Mouse (Mus musculus) hematopoietic stem cell, adult 5-6 weeks (primary cell): ENCODE results near the gene Lrrc29. TPM values are rescaled to one million over a fixed set of nuclear protein-coding genes. Genes with fewer than 3 reads are reported as not detected.

Experiments used
- ATAC-seq, 2 experiments: fragments of 125-278 bp in 1 of 2; replicated peaks in 1 of 2; 2 replicates each; pipeline ENCODE4 v1.8.0; 2016 to 2017; ENCODE audit warnings: inconsistent platforms in 2 of 2, mild to moderate bottlenecking in 2 of 2, moderate number of reproducible peaks in 2 of 2, low read depth in 1 of 2, moderate TSS enrichment in 1 of 2; ENCODE audit not compliant: low FRiP score in 2 of 2, poor library complexity in 2 of 2, severe bottlenecking in 2 of 2, insufficient read depth in 1 of 2, low TSS enrichment in 1 of 2
- total RNA-seq: library from RNA; stranded (forward); fragments of 172-1452, 232-1000 nt; gene quantifications from 2 replicates; pipeline ENCODE4 v1.2.3, GENCODE M21; 2017

The Lrrc29 gene
- 0.65 and 2.6 TPM in 2 replicates for total RNA-seq

DNA sequence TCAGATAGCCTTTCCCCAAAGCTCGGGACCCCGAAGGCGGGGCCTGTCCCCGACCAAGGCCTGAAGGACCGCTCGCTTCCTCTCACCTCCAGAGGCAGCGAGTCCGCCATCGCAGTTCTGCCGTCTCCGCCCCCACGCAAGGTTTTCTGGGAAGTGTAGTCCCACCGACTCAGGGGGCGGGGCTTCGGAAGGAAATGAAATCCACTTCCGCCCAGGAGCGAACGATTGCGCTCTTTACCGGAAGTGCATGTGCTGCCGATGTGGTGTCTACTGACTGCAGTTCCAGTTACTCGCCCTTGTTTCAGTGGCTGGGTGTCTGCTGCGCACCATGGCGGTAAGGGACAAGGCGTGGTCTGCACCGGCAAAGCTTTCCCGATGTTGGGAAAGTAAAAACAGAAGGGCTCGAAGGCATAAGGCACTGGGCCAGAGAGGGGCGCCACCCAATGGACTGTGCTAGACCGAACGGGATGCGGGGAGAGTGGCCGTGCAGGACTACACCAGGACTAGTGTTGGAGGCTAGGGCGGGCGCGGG lies at the start of gene Lrrc29, which contains the start of gene Tmem208:
Gene Lrrc29 (minus strand): TSS at position 138 of the 532 bp plus-strand sequence.
Gene Tmem208 (plus strand): TSS at position 214 of the 532 bp plus-strand sequence.
- peak; percentile 94 to 96 for ATAC-seq

DNA sequence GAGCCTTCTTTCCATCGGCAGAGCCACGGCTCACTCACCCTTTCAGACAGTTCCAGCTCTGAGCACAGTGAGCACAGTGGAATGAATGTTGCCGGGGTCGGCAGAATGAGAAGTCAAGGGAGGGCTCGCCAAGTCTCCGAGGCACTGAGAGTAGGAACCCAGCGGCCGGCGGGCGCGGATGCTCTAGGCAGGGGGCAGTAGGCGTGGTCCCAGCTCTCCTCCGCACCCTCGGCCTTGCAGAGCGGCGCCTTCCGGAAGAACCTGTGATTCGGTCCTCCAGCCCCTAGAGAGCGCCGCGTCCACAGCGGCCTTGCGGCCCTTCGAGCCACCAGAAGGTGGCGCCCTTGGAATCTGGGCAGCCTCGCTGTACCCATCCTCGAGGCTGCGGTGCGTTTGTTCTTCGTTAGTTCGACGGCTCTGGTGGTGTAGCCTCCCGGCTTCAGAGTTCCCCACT lies 48.5 kb upstream of the Lrrc29 start:
- peak; percentile 39; a peak in 3 of 4 replicates for ATAC-seq

DNA sequence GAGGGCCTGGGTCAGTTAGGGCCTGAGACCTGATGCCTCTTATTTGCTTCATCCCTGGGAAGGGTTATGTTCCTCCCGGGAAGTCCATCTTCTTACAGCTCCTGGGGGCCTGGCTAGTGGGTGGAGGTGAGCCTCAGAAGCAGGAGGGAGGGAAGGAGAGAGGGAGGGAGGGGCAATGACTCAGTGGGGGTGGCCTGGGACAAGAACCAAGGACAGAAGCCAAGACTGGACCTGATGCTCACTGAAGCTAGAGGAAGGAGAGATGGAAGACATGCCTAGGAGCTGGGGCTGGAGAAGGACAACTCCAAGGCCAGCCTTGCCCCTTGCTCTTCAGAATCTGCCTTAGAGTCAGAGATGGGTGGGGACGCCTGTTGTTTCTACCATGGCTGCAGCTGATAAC lies 47.0 kb upstream of the Lrrc29 start, which contains the start of gene Plekhg4:
Gene Plekhg4 (plus strand): TSS at position 243 of the 400 bp plus-strand sequence.
- no peak for ATAC-seq

DNA sequence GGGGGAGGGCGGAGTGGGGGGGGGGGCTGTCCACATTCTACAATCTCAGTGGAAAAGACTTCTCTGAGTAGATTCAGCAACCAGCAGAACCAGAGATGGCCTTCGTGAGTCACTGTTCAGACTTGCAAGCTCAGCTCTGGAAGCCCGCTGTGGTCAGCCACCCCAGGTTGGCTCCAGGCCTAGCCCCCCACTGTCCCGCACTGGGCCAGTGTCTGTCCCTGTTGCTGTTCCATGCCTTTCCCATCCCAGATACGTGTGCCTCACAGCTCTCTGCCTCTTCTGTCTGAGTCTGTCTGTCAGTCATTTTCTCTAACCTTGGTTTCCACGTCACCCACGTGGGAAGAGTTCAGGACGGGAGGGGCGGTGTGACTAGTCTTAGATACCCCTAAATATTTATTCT lies 46.4 kb upstream of the Lrrc29 start:
- no peak for ATAC-seq

DNA sequence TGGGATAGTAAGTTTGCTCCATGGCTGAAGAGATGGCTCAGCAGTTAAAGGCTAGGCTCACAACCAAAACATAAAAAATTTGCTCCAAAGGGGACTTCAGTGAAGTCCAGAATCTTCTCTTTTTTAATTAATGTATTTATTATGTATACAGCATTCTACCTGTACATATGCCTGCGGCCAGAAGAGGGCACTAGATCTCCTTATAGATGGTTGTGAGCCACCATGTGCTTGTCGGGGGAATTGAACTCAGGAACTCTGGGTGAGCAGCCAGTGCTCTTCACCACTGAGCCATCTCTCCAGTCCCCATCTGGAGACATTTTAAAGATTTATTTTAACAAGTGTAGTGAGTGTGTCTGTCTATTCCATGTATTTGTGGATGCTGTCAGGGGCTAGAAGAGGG lies 41.0 kb upstream of the Lrrc29 start:
- ATAC-seq: no peak

DNA sequence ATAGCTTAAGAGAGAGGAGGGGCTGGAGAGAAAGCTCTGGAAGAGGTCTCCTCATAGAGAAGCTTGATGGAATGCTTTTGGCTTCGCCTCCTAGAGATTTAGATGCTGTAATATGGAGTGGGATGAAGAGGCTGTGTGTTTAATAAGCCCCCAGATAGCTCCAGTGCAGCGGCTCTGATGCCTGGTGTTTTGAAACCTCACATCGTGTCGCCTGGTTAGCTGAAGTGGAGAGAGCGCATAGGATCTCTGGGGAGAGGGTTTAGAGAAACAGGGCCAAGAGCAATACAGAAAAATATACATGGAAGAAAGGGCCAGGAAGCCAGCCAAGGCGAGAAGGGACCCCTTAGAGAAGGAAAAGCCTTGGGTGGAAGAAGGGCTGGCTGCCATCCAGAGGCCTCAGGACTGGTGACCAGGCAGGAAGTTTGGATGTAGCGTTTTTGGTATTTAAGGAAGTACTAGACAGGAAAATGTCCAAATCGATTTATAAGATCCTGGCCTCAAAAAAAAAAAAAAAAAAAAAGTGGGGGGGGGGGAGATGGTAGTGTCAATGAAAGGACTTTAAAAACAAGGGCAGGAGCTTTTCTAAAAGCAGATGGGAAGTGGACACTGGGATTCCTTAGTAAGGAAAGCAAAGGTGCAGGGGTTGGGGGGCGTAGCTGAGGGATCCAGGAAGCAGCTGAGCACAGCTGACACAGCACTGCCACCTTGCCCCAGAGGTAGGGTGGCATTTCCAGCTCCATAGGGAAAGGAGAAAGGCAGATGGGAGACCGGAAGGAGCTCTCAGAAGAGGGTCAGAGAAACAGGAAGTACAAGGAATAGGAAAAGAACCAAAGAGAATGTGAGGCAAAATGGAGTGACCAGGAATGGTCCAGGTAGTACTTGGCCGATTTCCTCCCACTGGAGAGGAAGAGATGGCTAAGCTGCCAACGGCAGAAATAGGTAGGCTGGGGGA lies 35.9 kb upstream of the Lrrc29 start:
- no peak for ATAC-seq

DNA sequence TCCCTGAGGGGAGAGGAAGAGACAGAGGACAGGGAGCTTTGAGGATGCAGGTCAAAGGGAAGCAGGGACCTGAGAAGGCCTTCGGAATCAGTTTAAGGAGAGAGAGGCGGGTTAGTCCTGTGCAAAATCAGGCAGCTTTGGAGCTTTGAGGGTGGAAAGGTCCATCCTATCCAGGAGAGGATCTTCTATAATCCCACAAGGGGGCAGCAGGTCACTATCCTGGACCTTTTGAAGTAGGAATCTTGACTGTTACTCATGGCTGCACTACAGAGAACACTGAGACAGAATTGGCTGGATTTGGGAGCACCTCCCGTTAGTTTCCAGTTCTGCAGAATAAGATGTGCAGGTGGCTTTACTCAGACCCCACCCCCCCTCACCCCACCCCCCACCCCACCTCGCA lies 33.6 kb upstream of the Lrrc29 start:
- ATAC-seq: no peak

DNA sequence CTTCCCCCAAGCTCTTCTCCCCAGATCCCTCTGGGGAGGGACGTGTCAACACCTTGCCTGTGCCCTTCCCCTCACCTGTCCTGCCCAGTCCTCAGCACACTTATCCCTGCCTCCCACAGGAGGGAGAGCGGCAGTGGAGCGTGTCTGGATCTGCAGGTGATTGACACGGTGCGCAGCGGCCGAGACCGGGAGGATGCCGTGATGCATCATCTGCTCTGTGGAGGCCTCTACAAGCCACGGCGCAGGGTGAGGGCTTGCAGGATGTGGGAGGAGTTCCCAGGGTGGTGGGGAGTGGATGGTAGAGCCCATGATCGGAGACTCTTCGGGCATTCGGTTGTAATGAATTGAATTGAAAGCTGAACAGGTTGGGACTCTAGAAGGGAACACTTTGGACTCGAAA lies 33.1 kb upstream of the Lrrc29 start:
- ATAC-seq: no peak

DNA sequence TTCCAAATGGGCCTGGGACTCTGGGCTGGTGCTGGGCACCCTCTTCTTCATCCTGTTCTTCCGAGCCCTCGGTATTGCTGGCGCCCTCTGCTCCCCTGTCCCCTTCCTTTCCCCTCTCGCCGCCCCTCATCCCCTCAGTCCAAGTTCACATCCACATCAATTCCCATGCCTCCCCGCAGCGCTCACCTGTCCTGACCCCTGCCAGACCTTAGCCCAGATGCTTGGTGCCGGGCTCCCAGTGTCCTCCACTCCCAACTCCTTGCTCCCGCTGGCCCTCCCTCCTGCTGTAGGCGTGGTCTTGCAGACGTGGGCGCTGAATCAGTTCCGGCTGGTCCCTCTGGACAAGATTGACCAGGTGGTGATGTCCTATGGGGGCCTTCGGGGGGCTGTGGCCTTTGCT lies 30.6 kb upstream of the Lrrc29 start:
- no peak for ATAC-seq

DNA sequence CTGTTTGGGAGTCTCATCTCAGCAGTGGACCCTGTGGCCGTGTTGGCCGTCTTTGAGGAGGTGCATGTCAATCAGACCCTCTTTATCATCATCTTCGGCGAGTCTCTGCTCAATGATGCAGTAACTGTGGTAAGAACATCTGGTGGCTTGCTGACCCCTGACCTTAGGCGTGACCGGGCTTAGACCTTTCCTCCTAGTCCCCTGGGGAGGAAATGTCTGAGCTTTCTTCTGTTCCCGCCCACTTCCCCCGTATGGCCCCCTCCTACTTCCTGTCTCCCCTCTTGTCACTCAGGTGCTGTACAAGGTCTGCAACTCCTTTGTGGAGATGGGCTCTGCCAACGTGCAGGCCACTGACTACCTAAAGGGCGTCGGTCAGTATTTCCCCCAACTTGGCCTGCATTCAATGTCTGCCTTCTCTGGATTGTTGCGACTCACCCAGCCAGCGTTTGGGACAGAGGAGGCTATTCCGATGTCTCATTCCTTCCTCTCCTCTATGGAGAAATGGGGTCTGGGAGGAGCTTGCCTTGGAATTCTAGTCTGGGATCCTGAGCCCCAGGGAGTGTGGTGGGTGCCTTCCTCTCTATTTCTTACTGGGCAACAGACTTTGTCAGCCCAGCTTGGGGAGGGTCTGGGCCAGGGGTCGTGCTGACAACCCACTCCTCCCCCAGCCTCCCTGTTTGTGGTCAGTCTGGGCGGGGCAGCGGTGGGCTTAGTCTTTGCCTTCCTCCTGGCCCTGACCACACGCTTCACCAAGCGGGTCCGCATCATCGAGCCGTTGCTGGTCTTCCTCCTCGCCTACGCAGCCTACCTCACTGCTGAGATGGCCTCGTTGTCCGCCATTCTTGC lies 29.3 kb upstream of the Lrrc29 start:
- no peak for ATAC-seq

DNA sequence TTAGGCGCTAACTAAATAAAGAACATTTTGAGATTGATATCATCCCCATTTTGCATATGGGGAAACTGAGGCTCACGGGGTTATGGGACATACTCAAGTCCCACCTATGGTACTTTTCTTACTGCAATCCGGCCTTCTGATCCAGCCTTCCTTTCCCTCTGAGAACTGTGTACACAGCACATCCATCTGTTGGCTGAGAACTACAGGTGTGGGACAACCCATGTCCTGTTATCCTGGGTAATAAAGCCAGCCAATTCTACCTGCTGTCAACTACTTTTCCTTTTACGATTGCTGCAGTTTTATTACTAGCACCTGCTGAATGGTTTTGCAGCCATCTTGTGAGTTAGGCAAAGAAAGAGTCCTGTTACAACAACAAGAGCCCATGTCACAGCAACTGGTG lies 28.5 kb upstream of the Lrrc29 start:
- no peak for ATAC-seq

DNA sequence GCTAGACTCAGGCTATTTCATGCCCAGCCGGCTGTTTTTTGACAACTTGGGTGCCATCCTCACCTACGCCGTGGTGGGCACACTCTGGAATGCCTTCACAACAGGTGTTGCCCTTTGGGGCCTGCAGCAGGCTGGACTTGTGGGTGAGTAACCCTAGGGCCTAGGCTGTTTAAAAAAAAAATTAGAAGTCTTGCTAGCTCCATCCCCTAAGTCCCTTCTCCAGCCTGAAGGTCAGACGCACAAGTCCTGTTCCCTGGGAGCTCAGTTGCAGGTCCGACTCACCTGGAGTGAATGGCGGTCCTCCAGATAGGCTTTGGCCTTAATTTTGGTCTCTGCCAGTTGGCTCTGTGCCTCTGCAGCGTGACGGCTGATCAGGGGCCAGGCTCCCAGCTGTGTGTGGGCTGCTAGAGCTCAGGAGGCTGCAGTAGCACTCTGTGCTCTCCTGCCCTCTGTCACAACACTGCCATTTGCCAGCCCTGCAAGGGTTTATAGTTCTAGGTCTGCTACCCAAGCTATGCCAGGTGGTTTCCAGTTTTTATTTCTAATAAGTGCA lies 27.6 kb upstream of the Lrrc29 start:
- ATAC-seq: no peak

DNA sequence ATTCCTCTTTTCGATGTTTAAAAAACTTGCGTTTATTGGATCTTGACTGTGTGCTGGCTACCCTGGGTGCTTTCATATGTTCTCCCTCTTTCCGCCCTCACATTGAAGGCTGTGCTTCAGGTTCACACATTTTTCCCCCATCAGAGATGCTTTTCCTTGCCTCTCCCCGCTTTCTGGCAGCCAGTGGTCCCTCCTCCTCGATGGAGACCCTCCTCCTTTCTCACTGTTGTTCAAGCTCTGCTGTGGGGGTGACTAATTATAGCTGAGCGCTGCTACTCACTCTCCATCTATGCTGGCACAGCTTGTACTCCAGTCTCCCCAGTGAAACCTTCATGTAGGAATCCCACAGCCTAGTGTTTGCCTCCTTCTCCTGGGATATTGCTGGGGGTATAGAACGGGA lies 24.1 kb upstream of the Lrrc29 start:
- ATAC-seq: no peak

DNA sequence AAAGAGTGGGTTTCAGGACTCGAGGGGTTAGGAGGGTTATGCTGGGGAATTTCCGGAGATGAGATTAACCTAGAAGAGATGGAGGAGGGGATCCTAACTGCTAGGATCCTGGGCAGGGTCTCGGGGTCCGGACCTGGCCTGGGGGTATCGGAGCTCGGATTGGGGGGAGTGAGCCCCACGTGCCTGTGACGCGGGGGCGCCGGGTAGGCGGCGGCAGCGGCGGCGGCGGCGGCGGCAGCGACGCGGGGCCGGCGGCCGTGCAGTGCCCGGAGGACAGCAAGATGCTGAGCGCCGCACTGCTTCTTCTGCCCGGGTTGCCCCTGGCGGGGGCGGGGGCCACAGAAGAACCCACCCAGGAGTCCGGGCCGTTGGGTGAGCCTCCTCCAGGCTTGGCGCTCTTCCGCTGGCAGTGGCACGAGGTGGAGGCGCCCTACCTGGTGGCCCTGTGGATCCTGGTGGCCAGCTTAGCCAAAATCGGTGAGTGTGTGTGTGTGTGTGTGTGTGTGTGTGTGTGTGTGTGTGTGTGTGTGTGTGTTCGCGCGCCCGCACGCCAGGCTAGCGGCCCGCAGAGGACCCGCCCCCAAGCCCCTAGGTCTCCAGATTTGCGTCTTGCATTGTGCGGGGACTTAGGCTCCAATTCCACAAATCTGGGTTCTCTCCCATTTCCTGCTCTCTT lies 23.2 kb upstream of the Lrrc29 start:
- no peak for ATAC-seq

DNA sequence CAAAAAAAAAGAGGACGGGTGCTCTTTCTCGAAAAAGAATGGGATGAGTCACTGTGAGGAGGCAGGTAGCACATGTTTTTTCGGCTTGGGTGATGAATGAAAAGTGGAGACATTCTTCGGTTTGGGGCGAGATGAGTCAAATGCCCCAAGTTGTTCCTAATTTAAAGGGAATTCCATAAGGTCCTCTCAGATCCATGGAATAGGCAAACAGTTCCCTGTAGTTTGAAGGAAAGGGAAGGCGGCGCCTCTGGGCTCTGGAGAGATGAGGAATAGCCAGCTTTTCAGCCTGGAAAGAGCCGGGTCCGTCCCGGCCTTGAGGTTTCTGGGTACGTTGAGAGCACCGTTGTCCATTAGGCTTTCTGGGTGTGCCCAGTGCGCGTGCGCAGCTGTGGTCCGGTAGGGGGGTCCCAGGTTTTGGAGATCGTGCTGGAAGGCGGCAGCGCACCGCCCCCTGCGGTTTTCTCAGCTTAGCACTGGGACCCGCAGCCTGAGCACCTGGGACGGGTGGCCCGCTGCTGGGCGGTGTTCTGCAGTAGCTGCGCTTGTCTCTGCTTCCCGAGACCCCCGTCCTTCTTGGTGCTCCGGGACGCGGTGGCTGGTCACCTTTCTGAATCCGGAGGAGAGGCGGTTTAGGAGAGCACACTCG lies 22.5 kb upstream of the Lrrc29 start, which contains the start of gene Slc9a5:
Gene Slc9a5 (plus strand): TSS at position 394 of the 646 bp plus-strand sequence.
- no peak for ATAC-seq

DNA sequence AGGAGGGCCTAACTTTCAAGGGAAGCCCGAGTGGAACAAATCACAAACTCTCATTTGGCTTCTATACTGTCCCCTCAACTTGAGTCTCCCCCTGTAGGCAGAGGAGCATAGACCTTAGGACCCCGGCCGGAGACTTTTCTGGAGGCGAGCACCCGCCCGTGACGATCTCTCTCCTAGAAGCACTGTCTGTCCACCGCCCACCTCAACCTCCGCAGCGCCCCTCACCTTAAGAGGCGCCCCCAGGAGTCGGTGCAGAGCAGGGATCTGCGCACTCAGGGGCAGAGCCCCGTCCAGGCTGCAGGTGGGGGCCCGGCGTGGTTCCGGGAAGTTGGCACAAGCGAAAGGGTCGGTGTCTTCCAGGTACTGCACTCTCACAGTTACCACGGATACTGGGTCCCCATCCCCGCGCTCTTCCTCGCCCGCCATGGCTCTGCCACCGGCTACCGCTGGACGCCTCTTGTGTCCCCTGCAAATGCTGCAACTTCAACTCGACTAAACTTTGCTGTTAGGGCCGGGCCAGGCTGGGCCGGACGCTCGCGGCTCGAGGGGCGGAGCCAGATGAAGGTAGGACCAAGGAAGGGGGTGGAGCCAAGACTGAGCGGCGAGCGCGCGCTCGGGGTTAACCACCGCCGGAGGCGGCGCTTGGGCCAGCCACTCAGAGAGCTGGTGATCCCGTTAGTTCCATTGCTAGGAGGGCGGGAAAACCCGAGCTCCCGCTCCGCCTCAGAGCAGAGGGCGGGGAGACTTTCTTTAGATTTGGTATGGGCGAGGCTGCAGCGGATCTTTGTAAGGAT lies 21.5 kb upstream of the Lrrc29 start, which contains the start of gene Fhod1:
Gene Fhod1 (minus strand): TSS at position 526 of the 794 bp plus-strand sequence.
- peak; percentile 83 to 89 for ATAC-seq
